Mouse (Mus musculus) myocyte (in vitro differentiated cells): Measurements from ENCODE around the gene Sf3b3. TPM values are rescaled to one million over a fixed set of nuclear protein-coding genes. Genes with fewer than 3 reads are reported as not detected.

ENCODE experiments used
- H3K27me3 ChIP-seq: one replicate; pipeline ENCODE4 v1.6.1; 2011; ENCODE audit not compliant: control insufficient read depth, insufficient read depth, insufficient read length
- H3K36me3 ChIP-seq: one replicate; pipeline ENCODE4 v1.6.1; 2011; ENCODE audit not compliant: control insufficient read depth, insufficient read depth
- H3K4me2 ChIP-seq: one replicate; pipeline ENCODE4 v1.6.1; 2011; ENCODE audit warnings: low read depth, control low read depth
- H3K4me3 ChIP-seq: one replicate; pipeline ENCODE4 v1.5.1; 2011; ENCODE audit warnings: mild to moderate bottlenecking, control low read depth, moderate library complexity
- H3K79me2 ChIP-seq: one replicate; pipeline ENCODE4 v1.6.1; 2011; ENCODE audit not compliant: control insufficient read depth, insufficient read depth
- H3ac ChIP-seq: one replicate; pipeline ENCODE4 v1.6.1; 2011; ENCODE audit not compliant: control insufficient read depth, insufficient read length
- CEBPB ChIP-seq: IDR thresholded peaks from 2 replicates; pipeline ENCODE4 v1.6.1; 2011; ENCODE audit warnings: mild to moderate bottlenecking, moderate library complexity; ENCODE audit not compliant: poor library complexity, insufficient read depth, severe bottlenecking
- E2F4 ChIP-seq: IDR thresholded peaks from one replicate; pipeline ENCODE4 v1.6.1; 2011; ENCODE audit warnings: mild to moderate bottlenecking, control low read depth, moderate library complexity; ENCODE audit not compliant: insufficient read depth
- MAX ChIP-seq: IDR thresholded peaks from one replicate; pipeline ENCODE4 v1.6.1; 2011; ENCODE audit warnings: low read depth, mild to moderate bottlenecking, control low read depth
- MYOD1 ChIP-seq, 3 experiments: IDR thresholded peaks; one replicate each; pipeline ENCODE4 v1.6.1; 2011; ENCODE audit warnings: control low read depth in 2 of 3, low read depth in 2 of 3, mild to moderate bottlenecking in 2 of 3, moderate library complexity in 1 of 3; ENCODE audit not compliant: insufficient read length in 2 of 3, control insufficient read depth in 1 of 3
- MYOG ChIP-seq, 3 experiments: IDR thresholded peaks; one replicate each; pipeline ENCODE4 v1.6.1; 2011; ENCODE audit warnings: control low read depth in 2 of 3, low read depth in 2 of 3, mild to moderate bottlenecking in 2 of 3; ENCODE audit not compliant: insufficient read length in 2 of 3, control insufficient read depth in 1 of 3, insufficient read depth in 1 of 3
- POLR2A ChIP-seq: IDR thresholded peaks from one replicate; pipeline ENCODE4 v1.6.1; 2011; ENCODE audit warnings: low read depth, mild to moderate bottlenecking, control low read depth, moderate library complexity; ENCODE audit not compliant: insufficient read length
- POLR2AphosphoS2 ChIP-seq: IDR thresholded peaks from one replicate; pipeline ENCODE4 v1.6.1; 2011; ENCODE audit warnings: low read depth, control low read depth; ENCODE audit not compliant: insufficient read length
- REST ChIP-seq: IDR thresholded peaks from one replicate; pipeline ENCODE4 v1.6.1; 2011; ENCODE audit warnings: mild to moderate bottlenecking, control low read depth, moderate library complexity; ENCODE audit not compliant: insufficient read depth, insufficient read length
- SRF ChIP-seq: IDR thresholded peaks from one replicate; pipeline ENCODE4 v1.6.1; 2011; ENCODE audit warnings: low read depth; ENCODE audit not compliant: control insufficient read depth, insufficient read length
- TCF12 ChIP-seq: IDR thresholded peaks from one replicate; pipeline ENCODE4 v1.6.1; 2011; ENCODE audit warnings: mild to moderate bottlenecking, control low read depth; ENCODE audit not compliant: poor library complexity, insufficient read depth, severe bottlenecking
- TCF3 ChIP-seq: IDR thresholded peaks from one replicate; pipeline ENCODE4 v1.6.1; 2011; ENCODE audit warnings: low read depth, control low read depth; ENCODE audit not compliant: insufficient read length
- USF1 ChIP-seq: IDR thresholded peaks from one replicate; pipeline ENCODE4 v1.6.1; 2011; ENCODE audit warnings: low read depth, mild to moderate bottlenecking, control low read depth, moderate library complexity
- polyA plus RNA-seq: library from polyadenylated mRNA; unstranded; fragments of >200 nt; fragmentation: generic; extraction: Trizol; gene quantifications from one replicate; pipeline ENCODE4 v1.2.1, GENCODE M21; 2012; ENCODE audit warnings: missing spikeins

Gene Sf3b3
- polyA plus RNA-seq, 1 experiment: 47.7 TPM

DNA sequence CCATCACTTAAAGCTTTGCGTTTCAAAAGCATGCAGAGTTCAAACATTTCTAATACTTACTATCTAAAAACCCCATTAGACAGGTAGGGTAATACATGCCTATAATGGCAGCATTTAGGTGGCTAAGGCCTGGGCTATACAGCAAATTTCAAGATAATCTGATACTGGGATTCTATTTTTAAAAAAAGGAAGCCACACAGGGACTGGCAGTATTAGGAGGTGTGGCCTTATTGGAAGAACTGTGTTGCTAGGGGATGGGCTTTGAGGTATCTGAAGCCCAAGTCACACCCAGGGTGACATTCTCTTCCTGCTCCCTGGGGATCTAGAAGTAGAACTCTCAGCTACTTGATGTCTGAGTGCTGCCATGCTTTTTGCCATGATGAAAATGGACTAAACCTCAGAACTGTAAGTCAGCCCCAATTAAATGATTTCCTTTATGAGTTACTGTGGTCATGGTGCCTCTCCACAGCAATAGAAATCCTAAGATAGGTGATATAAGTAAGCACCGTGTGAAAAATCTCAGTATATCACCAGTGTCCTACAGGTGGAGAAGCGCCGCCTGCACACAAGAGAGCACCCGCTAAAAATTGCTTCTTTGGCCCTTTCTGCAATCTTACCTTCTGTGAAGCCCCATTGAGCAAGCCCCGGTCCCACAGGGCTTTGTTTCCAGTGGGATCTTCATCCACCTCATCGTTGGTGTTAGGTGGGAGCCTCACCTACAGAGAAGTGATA is 34.1 kb downstream of the Sf3b3 start:
- Histone ChIP-seq H3K79me2 (no peaks in the 10 kb centered on the region), H3K4me3 (no peak overlapping the region), H3ac (no peak overlapping the region), H3K27me3 (no peaks in the 10 kb centered on the region), H3K4me2 (no peak overlapping the region), H3K36me3 (peaks cover 80% of the 10 kb centered on the region)
- TF ChIP-seq MYOD1 (IDR thresholded peaks at IDR 0.05; ENCODE audit: control insufficient read depth in 1 of 3, insufficient read length in 2 of 3, low read depth in 2 of 3) (no peak), TCF12 (no peak), E2F4 (no peak), MAX (no peak), TCF3 (no peak), POLR2AphosphoS2 (no peak), USF1 (no peak), SRF (no peak), REST (no peak)

DNA sequence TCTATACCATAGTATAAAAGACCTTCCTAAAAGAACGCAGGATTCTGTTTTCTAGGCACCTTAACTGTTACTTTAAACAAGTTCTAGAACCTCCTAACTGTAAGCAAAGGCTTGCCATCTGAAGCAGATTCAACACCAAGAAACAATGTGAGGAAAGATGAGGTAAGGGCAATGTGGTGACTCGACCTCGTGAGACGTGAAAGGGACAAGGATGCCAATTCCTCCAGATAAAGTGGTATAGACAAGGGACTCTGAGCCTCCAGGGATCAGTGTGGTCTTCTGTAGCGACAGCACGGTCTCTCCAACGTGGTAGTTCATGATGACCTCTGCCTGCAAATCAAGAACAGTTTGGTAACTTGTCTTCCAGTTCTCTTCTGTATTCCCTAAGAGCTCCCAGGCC is 34.8 kb downstream of the Sf3b3 start:
- H3K79me2 ChIP-seq: no peaks in the 10 kb centered on the region
- H3K4me3 ChIP-seq: no peak overlapping the region
- H3K27me3 ChIP-seq: no peaks in the 10 kb centered on the region
- H3ac ChIP-seq: no peak overlapping the region
- H3K4me2 ChIP-seq: no peak overlapping the region
- TF ChIP-seq POLR2A: no peak
- no peak for TF ChIP-seq TCF12
- TF ChIP-seq E2F4: no peak
- TF ChIP-seq MAX: no peak
- peaks cover 73% of the 10 kb centered on the region for H3K36me3 ChIP-seq

- no peak for TF ChIP-seq MAX
- TF ChIP-seq TCF3: no peak
- no peak for TF ChIP-seq SRF
- no peak for TF ChIP-seq TCF12
- no peak for TF ChIP-seq USF1
- no peak for TF ChIP-seq MYOD1 (IDR thresholded peaks at IDR 0.05; ENCODE audit: control insufficient read depth in 1 of 3, insufficient read length in 2 of 3, low read depth in 2 of 3)
- no peak for TF ChIP-seq E2F4
- no peak for TF ChIP-seq POLR2AphosphoS2
- TF ChIP-seq CEBPB: no peak
- TF ChIP-seq MYOG (IDR thresholded peaks at IDR 0.05; ENCODE audit: control insufficient read depth in 1 of 3, insufficient read depth in 1 of 3, insufficient read length in 2 of 3, low read depth in 2 of 3): no peak
- TF ChIP-seq POLR2A: no peak
- TF ChIP-seq REST: no peak
- H3K36me3 ChIP-seq: peaks cover 66% of the 10 kb centered on the region
- H3K4me2 ChIP-seq: no peak overlapping the region
- no peaks in the 10 kb centered on the region for H3K27me3 ChIP-seq
- no peak overlapping the region for H3ac ChIP-seq
- H3K4me3 ChIP-seq: no peak overlapping the region
- no peaks in the 10 kb centered on the region for H3K79me2 ChIP-seq
These were observed 35.5 kb downstream of the Sf3b3 start for GRCm38 (mm10) chr8:110811116-110811515.

GRCm38 (mm10) chr8:110810481-110811065 is 36.0 kb downstream of the Sf3b3 start:
- Histone ChIP-seq H3ac (no peak overlapping the region), H3K4me2 (no peak overlapping the region)
- no peak for TF ChIP-seq TCF12
- TF ChIP-seq POLR2AphosphoS2: no peak
- TF ChIP-seq MYOD1 (IDR thresholded peaks at IDR 0.05; ENCODE audit: control insufficient read depth in 1 of 3, insufficient read length in 2 of 3, low read depth in 2 of 3): no peak
- TF ChIP-seq POLR2A: no peak
- TF ChIP-seq SRF: no peak
- TF ChIP-seq CEBPB: no peak
- TF ChIP-seq TCF3: no peak
- TF ChIP-seq REST: no peak
- TF ChIP-seq MYOG (IDR thresholded peaks at IDR 0.05; ENCODE audit: control insufficient read depth in 1 of 3, insufficient read depth in 1 of 3, insufficient read length in 2 of 3, low read depth in 2 of 3): no peak
- TF ChIP-seq USF1: no peak
- TF ChIP-seq MAX: no peak
- no peak for TF ChIP-seq E2F4

GRCm38 (mm10) chr8:110809831-110810230 is 36.8 kb downstream of the Sf3b3 start:
- Histone ChIP-seq H3K36me3 (peaks cover 54% of the 10 kb centered on the region), H3K4me3 (no peak overlapping the region), H3K79me2 (no peaks in the 10 kb centered on the region), H3ac (no peak overlapping the region), H3K27me3 (no peaks in the 10 kb centered on the region), H3K4me2 (no peak overlapping the region)
- TF ChIP-seq MYOG (IDR thresholded peaks at IDR 0.05; ENCODE audit: control insufficient read depth in 1 of 3, insufficient read depth in 1 of 3, insufficient read length in 2 of 3, low read depth in 2 of 3): no peak
- peak; percentile 53 for TF ChIP-seq USF1

More at GRCm38 (mm10) chr8:110810481-110811065, 36.0 kb downstream of the Sf3b3 start:
- Histone ChIP-seq H3K27me3 (no peaks in the 10 kb centered on the region), H3K36me3 (peaks cover 61% of the 10 kb centered on the region), H3K4me3 (no peak overlapping the region), H3K79me2 (no peaks in the 10 kb centered on the region)
